Mouse (Mus musculus) forebrain, embryonic 13.5 days (tissue): Measurements from ENCODE around the gene Mybpc2. TPM values are rescaled to one million over a fixed set of nuclear protein-coding genes. Genes with fewer than 3 reads are reported as not detected.
A peak's percentile ranks its signal among the peaks of the same experiment; 100 is the strongest.

Experiments
- ATAC-seq: fragments of 200-750 bp; cut with Nextera tagmentation; 2 replicates; pipeline ENCODE4 v1.8.0; 2017
- H3K27ac ChIP-seq: fragments of 300-500 bp; sonication (generic); 2 replicates; pipeline ENCODE4 v1.5.1; 2015; ENCODE audit warnings: inconsistent platforms, mild to moderate bottlenecking, moderate library complexity
- H3K27me3 ChIP-seq: fragments of 300-500 bp; sonication (generic); 2 replicates; pipeline ENCODE4 v1.6.1; 2015; ENCODE audit warnings: mild to moderate bottlenecking, inconsistent platforms
- H3K36me3 ChIP-seq: fragments of 300-500 bp; sonication (generic); 2 replicates; pipeline ENCODE4 v1.6.1; 2015; ENCODE audit warnings: mild to moderate bottlenecking, inconsistent platforms; ENCODE audit not compliant: poor library complexity, severe bottlenecking
- H3K4me1 ChIP-seq: fragments of 300-500 bp; sonication (generic); 2 replicates; pipeline ENCODE4 v1.6.1; 2015; ENCODE audit warnings: inconsistent platforms
- H3K4me2 ChIP-seq: fragments of 300-500 bp; sonication (generic); 2 replicates; pipeline ENCODE4 v1.6.1; 2015; ENCODE audit warnings: inconsistent platforms, mild to moderate bottlenecking, moderate library complexity
- H3K4me3 ChIP-seq: fragments of 300-500 bp; sonication (generic); 2 replicates; pipeline ENCODE4 v1.5.1; 2015; ENCODE audit warnings: mild to moderate bottlenecking, inconsistent platforms
- H3K9ac ChIP-seq: fragments of 300-500 bp; sonication (generic); 2 replicates; pipeline ENCODE4 v1.6.1; 2015; ENCODE audit warnings: mild to moderate bottlenecking, inconsistent platforms
- H3K9me3 ChIP-seq: fragments of 300-500 bp; sonication (generic); replicated peaks from 2 replicates; pipeline ENCODE4 v1.6.1; 2016; ENCODE audit warnings: inconsistent platforms
- WGBS: fragments of 180-500 bp; shearing (Covaris S2); methylation state at CpG from one replicate; pipeline ENCODE4 v1.1.7; 2015; 5-methylcytosine and 5-hydroxymethylcytosine counted together
- polyA plus RNA-seq: library from polyadenylated mRNA; unstranded; fragments of >200 nt; fragmentation: Nextera tagmentation; extraction: Ambion mirVana; gene quantifications from 2 replicates; pipeline ENCODE4 v1.2.1, GENCODE M21; 2015

Mybpc2 gene
- polyA plus RNA-seq, 1 experiment from 2014 or later: 0.14 TPM

DNA sequence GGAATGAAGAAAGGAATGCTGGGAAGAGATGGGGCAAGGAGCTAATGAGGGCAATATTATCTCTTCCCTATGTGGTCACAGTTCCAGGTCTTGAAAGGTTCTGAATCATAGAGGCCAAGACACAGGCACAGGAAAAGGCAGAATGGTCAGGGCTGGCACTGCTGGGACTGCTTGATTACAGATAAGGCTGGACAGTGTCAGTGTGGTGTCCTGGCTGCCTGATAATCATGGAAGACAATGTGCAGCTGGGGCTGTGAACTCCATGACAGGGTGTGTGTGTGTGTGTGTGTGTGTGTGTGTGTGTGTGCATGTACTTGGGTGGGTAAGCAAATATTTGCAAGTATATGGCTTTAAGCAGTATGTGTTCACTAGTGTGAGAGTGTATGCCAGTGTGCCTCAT is 17.0 kb downstream of the Mybpc2 start:
- no peak overlapping the region for H3K27ac ChIP-seq
- no peak overlapping the region for H3K4me3 ChIP-seq
- H3K9ac ChIP-seq: no peak overlapping the region
- H3K4me2 ChIP-seq: no peak overlapping the region
- no peak for ATAC-seq
- no peaks in the 10 kb centered on the region for H3K4me1 ChIP-seq
- H3K27me3 ChIP-seq: peaks cover 21% of the 10 kb centered on the region; the same call in 1 of the 2 replicates
- 0 out of 2 replicates have a peak, but pooled peaks cover under 1% of the 10 kb centered on the region for H3K9me3 ChIP-seq
- H3K36me3 ChIP-seq: no peaks in the 10 kb centered on the region

DNA sequence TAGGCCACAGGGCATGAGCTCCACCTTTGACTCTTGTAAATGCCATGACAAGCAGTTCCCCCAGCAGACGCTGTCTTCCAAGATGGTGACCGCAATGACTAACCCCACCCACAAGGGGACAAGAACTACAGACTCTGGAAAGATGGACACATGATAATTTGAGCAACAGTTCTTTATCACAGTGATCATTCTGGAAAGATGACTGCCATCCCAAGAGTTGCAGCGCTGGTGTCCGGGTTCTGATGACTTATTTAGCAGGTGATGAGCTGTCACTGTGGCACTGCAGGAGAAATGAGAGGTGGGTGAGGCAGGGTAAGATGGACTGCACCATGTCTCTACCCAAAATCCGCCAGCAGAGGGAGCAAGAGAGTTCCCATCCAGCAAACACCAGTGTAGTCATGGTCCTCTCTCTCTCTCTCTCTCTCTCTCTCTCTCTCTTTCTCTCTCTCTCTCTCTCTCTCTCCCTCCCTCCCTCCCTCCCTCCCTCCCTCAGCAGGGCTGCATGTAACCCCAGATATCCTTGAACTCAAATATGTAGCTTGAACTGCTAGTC is 22.8 kb downstream of the Mybpc2 start:
- no peaks in the 10 kb centered on the region for H3K9me3 ChIP-seq
- H3K27ac ChIP-seq: no peak overlapping the region
- H3K36me3 ChIP-seq: no peaks in the 10 kb centered on the region
- 39% methylated on average over 5 of the region's 5 CpGs for WGBS
- H3K4me1 ChIP-seq: peaks cover 11% of the 10 kb centered on the region
- no peak overlapping the region for H3K4me3 ChIP-seq
- ATAC-seq: peak; percentile 60; the same call in 1 of the 2 replicates
- H3K27me3 ChIP-seq: no peaks in the 10 kb centered on the region
- H3K9ac ChIP-seq: 0 out of 2 replicates have a peak overlapping the region, but pooled peaks have one; percentile 1
- H3K4me2 ChIP-seq: no peak overlapping the region

DNA sequence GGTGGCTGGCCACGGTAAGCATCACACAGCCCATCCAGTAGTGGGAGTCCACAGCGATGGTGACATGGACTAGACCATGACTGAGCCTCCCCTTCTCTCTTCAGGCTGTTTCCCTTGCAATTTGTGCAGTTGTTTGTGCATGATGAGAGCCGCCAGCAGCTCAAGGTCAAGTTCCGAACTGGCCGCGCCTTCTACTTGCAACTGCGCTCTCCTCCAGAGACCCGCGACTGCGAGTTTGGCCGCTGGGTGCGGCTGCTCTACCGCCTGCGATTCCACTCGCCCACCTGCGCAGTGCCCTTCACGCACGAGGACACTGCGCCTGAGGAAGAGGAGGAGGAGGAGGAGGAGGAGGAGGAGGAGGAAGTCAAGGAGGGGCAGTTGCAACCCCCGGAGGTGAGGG is 24.4 kb downstream of the Mybpc2 start:
- H3K27me3 ChIP-seq: no peaks in the 10 kb centered on the region
- H3K4me3 ChIP-seq: no peak overlapping the region
- no peaks in the 10 kb centered on the region for H3K9me3 ChIP-seq
- H3K27ac ChIP-seq: no peak overlapping the region
- no peak for ATAC-seq
- H3K9ac ChIP-seq: no peak overlapping the region
- H3K4me2 ChIP-seq: no peak overlapping the region
- H3K4me1 ChIP-seq: peaks cover 19% of the 10 kb centered on the region
- 62% methylated on average over 20 of the region's 20 CpGs for WGBS
- H3K36me3 ChIP-seq: no peaks in the 10 kb centered on the region

DNA sequence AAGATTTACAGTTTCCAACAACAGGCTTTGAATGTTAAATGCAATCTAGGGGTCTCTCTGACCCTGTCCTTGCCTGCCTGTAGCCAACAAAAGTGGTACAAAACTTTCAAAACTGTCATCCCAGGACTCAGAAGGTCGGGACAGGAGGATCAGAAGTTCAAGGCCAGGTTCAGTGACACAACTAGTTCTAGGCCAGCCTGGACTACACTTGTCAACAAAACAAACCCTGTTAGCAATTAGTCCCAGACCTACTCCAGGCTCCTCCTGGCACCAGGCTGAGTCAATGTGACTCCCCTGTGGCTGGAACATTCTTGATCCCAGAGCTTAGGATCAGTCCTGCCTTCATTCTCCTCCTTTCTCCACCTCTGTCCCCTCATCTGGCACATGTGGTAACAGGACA is 25.5 kb downstream of the Mybpc2 start:
- Histone ChIP-seq H3K4me2 (no peak overlapping the region), H3K4me1 (peaks cover 29% of the 10 kb centered on the region), H3K36me3 (peaks cover 4% of the 10 kb centered on the region; the same call in 1 of the 2 replicates), H3K9me3 (no peaks in the 10 kb centered on the region), H3K27me3 (no peaks in the 10 kb centered on the region), H3K9ac (no peak overlapping the region), H3K27ac (no peak overlapping the region), H3K4me3 (no peak overlapping the region)
- 72% methylated on average over 1 of the region's 1 CpGs for WGBS
- ATAC-seq: no peak

DNA sequence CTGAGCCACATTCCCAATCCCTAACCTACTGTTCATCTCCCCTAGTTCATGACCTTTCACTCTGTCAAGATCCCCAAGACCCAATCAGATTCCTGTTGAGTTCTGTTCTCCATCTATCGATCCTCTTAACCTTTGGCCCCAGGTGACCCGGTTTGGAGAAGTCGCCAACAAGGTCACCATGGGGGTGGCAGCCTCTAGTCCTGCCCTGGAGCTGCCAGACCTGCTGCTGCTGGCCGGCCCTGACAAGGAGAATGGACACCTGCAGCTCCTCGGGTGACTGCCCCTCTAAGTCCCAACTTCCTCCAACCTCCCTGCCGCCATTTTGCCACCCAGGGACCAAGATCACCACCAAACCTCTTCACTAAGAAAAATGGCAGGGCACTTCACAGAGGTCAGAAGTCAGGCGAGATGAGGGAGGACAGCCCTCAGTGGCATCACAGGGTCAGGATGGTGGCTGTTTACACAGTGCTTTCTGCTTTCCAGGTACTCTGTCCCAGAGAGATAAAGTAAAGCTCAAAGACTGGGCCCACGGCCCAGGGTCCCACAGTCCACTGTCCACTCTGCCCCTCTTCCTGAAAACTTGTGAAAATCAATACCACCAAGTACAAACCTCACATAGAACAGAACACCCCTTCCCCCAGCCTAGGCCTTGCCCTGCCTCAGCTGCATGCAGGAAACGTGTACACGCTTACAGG is 26.9 kb downstream of the Mybpc2 start:
- Histone ChIP-seq H3K4me1 (peaks cover 32% of the 10 kb centered on the region), H3K36me3 (peaks cover 18% of the 10 kb centered on the region), H3K9me3 (no peaks in the 10 kb centered on the region), H3K27ac (no peak overlapping the region), H3K4me2 (peak overlapping the region; percentile 83), H3K9ac (peak overlapping the region; percentile 93), H3K27me3 (no peaks in the 10 kb centered on the region), H3K4me3 (peak overlapping the region; percentile 80)
- no peak for ATAC-seq
- WGBS: 88% methylated on average over 10 of the region's 10 CpGs

DNA sequence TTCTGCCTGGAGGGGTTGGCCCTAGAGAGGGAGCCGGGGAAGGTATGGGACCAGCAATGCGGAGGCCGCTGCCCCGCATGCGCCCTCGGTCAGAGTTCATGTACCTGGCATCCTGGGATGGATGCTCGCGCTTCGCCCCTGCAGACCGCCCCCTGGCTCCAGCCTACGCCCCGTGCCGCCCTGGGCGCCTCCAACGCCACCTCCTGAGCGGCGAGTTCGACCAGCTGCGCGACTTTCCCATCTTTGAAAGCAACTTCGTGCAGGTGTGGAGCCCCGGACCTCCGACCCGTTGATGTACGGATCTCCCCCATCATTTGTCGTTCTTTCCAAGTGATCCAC is 27.7 kb downstream of the Mybpc2 start:
- ATAC-seq: no peak
- Histone ChIP-seq H3K27ac (peak overlapping the region; percentile 95), H3K9me3 (no peaks in the 10 kb centered on the region), H3K27me3 (no peaks in the 10 kb centered on the region), H3K9ac (peak overlapping the region; percentile 93), H3K4me3 (peak overlapping the region; percentile 80), H3K36me3 (peaks cover 25% of the 10 kb centered on the region), H3K4me1 (peaks cover 32% of the 10 kb centered on the region), H3K4me2 (peak overlapping the region; percentile 83)
- under 1% methylated on average over 26 of the region's 26 CpGs for WGBS

DNA sequence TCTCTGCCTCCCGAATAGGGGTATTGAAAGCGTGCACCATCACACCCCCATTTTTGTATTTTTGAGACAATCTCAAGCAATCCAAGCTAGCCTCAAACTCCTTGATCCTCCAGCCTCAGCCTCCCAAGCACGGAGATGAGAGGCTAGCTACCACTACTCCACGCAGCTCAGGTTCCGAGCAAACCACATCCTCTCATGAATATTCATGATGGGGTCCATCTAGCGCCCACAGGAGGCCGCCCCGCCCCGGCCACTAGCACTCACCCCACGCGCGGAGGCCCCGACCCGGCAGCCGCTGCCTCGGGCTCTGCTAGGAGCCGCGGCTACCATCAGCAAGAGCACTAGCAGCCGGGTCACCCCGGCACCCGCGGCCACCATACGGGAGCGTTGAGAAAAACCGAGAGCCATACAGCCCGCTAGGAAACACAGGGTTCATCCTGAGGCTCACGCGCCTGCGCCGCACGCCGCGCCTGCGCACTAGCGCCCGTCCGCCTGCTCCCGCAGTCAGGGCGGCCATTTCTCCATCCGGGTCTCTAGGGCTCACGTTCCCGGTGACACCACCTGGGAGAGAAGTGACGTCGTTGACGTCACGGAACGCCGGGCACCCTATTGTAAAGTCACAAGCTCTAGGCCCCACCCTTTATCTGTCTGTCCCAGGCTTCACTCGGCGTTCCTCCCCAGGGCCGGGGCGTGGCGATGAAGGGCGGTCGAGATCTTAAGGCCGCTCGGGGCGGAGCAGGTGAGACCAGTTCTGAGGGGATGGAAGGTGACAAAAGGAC is 28.3 kb downstream of the Mybpc2 start, which contains the start of the genes Emc10 and Fam71e1:
Emc10 (minus strand) TSS at position 538 of the 779 bp plus-strand sequence.
Fam71e1 (plus strand) TSS at position 590 of the 779 bp plus-strand sequence.
- peak within 1 kb of the TSS; percentile 83 for H3K4me2 ChIP-seq
- no peaks in the 10 kb centered on the region for H3K27me3 ChIP-seq
- H3K9ac ChIP-seq: peak within 1 kb of the TSS; percentile 93
- peak; percentile 97 for ATAC-seq
- WGBS: 1% methylated on average over 58 of the region's 58 CpGs
- peak within 1 kb of the TSS; percentile 95 for H3K27ac ChIP-seq
- H3K4me3 ChIP-seq: peak within 1 kb of the TSS; percentile 80
- peaks cover 31% of the 10 kb centered on the region for H3K36me3 ChIP-seq
- H3K9me3 ChIP-seq: no peaks in the 10 kb centered on the region
- H3K4me1 ChIP-seq: peaks cover 32% of the 10 kb centered on the region

DNA sequence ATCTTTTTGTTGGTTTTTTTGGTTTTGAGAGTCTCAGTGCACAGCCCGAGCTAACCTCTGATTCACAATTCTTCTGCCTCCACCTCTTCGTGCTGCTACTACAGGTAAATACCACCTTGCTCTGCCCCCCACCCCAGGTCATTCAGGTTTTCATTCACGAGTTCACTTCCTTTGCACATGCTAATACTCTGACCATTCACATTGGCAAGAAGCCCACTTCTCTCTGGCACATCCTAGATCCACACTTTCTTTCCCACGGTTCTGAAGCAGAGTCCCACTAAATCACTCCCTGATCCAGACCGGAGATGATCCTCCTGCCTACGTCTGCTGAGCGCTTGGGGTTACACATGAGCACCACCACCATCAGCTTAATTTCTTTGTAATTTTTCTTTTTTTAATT is 29.4 kb downstream of the Mybpc2 start:
- Histone ChIP-seq H3K36me3 (peaks cover 42% of the 10 kb centered on the region), H3K9me3 (no peaks in the 10 kb centered on the region), H3K4me3 (peak overlapping the region; percentile 80), H3K4me2 (peak overlapping the region; percentile 83), H3K4me1 (peaks cover 32% of the 10 kb centered on the region), H3K27ac (no peak overlapping the region), H3K9ac (peak overlapping the region; percentile 93), H3K27me3 (no peaks in the 10 kb centered on the region)
- no peak for ATAC-seq
- 86% methylated on average over 7 of the region's 7 CpGs for WGBS

DNA sequence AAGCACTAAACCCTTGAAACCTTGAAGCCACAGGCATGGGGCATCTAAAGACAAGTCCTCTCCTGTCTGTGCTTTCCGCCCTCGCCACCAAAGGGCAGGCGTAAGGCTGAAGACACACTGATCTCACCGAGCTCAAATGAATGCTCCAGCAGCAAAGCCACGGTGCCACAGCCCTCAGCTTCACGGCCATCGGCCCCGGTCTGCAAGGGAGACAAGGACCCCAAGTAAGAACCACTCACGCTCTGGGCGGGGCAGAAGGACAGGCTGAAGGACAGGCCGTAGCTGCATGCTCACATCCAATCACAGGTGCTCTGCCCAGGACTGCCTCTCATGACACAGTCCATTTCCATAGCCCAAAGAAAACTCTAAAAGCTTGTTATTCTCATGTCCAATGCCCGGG is 29.8 kb downstream of the Mybpc2 start:
- Histone ChIP-seq H3K4me2 (peak overlapping the region; percentile 83), H3K36me3 (peaks cover 46% of the 10 kb centered on the region), H3K4me1 (peaks cover 32% of the 10 kb centered on the region), H3K9ac (peak overlapping the region; percentile 93; the same call in 1 of the 2 replicates), H3K27me3 (no peaks in the 10 kb centered on the region), H3K27ac (no peak overlapping the region), H3K9me3 (no peaks in the 10 kb centered on the region), H3K4me3 (0 out of 2 replicates have a peak overlapping the region, but pooled peaks have one; percentile 80)
- WGBS: 93% methylated on average over 12 of the region's 12 CpGs
- no peak for ATAC-seq

DNA sequence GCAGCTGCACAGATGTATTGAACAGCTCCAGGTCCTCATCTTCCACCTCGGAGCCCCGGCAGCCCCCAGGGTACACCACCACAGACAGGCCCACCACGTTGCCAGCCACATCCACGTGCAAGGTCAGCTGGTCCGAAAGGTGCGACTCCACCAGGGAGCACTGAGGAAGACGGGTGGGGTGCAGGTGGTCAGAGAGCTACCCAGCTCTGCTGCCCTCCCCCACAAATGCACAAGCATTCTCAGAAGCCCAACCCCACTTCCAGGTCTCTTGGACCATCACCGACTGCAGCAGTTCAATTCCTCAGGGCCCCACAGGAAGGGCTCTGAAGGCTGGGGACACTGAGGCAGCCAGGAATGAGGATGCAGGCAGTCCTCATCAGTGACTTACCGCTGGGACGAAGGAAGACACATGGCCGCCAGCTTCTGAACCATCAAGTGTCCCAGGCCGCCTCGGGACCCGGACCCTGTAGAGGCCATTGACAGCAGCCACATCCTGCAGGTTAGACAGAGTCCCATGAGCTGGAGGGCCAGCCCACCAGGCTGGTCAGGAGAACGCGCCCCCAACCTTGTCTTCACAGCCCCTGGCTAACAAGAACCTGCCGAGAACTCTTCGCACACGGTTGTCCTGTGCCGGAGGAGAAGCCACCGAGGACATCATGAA is 32.2 kb downstream of the Mybpc2 start:
- Histone ChIP-seq H3K4me1 (peaks cover 27% of the 10 kb centered on the region), H3K9me3 (no peaks in the 10 kb centered on the region), H3K4me2 (no peak overlapping the region), H3K27me3 (no peaks in the 10 kb centered on the region), H3K27ac (no peak overlapping the region), H3K9ac (peak overlapping the region; percentile 37; the same call in 1 of the 2 replicates), H3K36me3 (peaks cover 61% of the 10 kb centered on the region), H3K4me3 (no peak overlapping the region)
- no peak for ATAC-seq
- 95% methylated on average over 21 of the region's 21 CpGs for WGBS

DNA sequence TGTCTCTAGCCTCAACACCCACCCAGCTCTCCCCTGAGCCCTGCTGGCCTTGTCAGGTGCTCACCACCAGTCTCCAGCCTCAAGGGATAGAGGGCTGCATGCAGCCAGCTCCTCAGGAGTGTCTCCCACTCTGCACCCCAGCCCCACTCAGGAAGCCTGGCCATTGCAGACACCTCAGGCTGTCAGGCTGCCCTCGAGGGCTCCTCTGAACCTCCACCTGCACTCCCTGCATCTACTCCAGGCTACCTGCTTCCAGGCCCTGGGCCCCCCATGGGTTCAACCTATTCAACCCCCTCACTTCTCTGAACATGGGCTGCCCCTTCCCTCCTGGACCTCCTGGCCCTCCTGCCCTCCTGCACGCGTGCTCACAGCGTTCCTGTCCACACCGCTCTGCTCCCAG is 33.1 kb downstream of the Mybpc2 start:
- Histone ChIP-seq H3K9me3 (no peaks in the 10 kb centered on the region), H3K4me3 (no peak overlapping the region), H3K4me1 (peaks cover 24% of the 10 kb centered on the region), H3K9ac (no peak overlapping the region), H3K36me3 (peaks cover 61% of the 10 kb centered on the region), H3K27ac (no peak overlapping the region), H3K4me2 (no peak overlapping the region), H3K27me3 (no peaks in the 10 kb centered on the region)
- no peak for ATAC-seq
- WGBS: 96% methylated on average over 5 of the region's 5 CpGs

DNA sequence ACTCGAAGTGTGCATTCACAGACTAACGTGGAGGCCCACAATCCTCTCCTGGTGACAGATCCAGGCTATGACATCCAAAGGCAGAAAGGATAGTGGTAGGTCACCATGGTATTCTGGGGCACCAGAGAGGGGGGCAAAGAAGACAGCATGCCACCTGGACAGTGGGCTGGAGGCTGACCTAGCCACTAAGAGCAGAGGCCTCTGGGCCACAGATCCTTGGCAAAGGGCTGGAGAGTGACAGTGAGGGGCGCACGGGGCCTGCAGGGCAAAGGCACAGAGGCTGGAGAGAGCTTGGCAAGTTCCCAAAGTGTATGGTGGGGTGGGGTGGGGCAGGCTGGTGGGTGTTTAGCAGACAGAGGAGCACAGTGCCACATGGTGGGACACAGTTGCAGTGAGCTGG is 34.2 kb downstream of the Mybpc2 start:
- Histone ChIP-seq H3K9ac (no peak overlapping the region), H3K36me3 (peaks cover 61% of the 10 kb centered on the region), H3K4me1 (peaks cover 19% of the 10 kb centered on the region), H3K9me3 (no peaks in the 10 kb centered on the region), H3K4me2 (no peak overlapping the region), H3K27me3 (no peaks in the 10 kb centered on the region), H3K4me3 (no peak overlapping the region), H3K27ac (no peak overlapping the region)
- no peak for ATAC-seq
- WGBS: 89% methylated on average over 4 of the region's 4 CpGs
